Mouse (Mus musculus): ENCODE data around the gene Robo2.

DNA sequence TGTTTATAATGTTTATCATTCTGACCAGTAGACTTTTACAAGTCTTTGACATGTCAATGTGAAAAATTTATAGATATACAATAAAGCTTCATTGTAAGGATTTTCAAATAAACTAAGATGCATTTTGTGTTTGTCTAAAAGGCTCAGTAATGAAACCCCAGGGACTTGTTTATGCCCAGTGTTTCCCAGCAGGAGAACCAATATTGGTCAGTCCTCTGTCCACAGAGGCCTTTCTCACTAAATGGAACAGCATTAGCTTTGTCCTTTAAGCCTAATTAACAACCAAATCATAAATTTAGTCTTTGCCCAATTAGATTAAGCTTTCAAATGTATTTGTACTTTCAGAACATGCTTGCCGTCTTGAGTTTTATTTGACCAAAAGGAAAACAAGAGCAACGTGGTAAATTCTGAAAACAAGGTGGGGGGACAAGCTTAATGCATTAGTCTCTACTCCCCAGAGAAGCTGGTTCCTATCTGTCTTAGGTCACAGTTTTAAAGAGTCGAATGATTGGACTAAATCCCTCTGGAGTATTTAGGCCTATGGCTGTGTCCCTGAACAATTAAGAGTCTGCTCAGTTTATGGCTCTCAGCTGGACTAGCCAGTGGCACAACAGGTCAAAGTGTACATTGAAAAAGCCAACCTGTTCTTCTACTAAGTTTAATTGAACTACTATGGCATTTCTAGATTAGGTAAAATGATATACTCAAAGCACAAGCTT, 134.6 kb downstream of the Robo2 start:
- TF ChIP-seq CTCF (IDR thresholded peaks at IDR 0.05; ENCODE audit: low read depth, low read length): no peak
- no peak for TF ChIP-seq POLR2A (IDR thresholded peaks at IDR 0.05; ENCODE audit: borderline replicate concordance, low read depth, low read length)
